Mouse (Mus musculus): ENCODE measurements around the gene Fam169b.
A peak's percentile ranks its signal among the peaks of the same experiment; 100 is the strongest.

Gene Fam169b

DNA sequence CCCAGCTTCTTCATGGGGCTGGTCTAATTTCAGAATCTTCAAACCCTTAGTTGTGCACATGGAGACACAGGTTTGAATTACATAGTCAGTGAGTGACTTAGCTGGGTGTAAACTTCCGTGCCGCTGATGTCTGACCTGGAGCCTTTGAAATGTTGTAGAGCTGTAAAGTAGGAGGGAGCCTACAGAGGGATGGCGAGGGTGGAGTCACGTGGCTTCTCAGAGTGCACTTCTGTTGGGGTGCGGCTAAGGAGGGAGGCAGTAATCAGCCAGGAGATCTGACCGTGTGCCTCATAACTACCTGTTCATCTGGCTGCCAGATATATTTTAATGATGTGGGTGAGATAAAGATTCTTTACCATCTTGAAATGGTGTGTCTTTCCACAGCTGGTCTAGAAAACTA is 49.4 kb downstream of the Fam169b start:
- DNase-seq, result no peak

DNA sequence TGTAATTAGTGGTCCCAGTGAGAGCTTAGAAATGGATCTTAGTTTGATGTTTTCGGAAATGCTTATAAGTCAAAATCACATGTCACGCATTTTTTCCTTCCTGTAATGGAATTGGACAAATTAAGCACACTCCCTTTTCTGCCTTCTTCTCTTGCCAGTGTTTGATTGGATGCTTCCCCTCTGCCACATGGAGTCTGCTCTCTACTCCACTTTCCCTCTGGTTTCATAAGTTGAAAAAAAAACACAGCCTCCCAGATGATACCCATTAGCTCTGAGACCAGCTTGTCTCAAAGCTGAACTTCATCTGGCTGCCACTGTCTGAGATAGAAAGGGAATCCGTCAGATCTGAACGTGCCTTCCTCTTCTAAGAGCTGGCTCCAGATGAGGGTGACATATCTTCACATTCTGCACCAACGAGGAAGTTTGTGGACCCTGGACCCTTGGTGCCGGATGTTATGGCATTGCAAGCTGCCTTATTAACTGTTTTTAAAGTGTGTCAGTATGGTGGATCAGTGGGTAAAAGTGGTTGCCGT is 52.6 kb downstream of the Fam169b start:
- no peak for DNase-seq

DNA sequence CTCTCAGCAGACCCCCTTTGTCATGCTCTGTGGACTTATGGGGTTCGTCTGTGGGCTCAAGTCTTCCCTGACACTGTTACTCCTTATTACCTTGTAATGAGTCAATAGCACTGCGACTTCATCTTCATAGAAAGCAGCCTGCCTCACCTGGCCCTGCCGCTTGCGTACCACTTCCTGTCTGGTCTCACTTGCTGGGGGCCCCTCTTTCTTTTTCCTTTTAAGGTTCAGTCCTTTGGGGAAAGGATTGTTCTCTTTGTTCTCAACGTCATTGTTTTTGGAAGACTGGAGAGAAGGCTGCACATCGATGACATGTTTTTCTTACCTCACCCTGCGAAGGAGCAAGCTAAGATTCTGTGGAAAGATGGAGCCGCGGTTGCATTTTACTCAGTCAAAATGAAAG is 55.4 kb downstream of the Fam169b start:
- DNase-seq, result no peak

DNA sequence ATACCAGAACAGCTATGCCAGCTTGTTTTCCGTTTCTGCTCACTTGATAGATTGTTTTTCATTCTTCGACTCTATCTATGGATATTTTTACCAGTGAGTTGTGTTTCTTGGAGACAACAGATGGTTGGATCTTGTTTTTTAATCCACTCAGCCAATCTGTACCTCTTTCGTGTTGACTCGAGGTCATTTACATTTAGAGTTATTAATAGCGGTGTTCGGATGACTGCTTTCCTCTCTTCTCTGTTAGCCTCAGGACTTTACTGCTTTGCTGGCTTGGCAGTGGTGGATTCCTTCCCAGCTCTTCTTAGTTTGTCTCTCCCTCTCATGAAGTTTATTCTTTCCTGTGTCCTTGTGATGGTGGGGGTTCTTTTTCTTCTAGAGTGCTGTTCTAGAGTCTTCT is 59.2 kb downstream of the Fam169b start:
- no peak for DNase-seq

DNA sequence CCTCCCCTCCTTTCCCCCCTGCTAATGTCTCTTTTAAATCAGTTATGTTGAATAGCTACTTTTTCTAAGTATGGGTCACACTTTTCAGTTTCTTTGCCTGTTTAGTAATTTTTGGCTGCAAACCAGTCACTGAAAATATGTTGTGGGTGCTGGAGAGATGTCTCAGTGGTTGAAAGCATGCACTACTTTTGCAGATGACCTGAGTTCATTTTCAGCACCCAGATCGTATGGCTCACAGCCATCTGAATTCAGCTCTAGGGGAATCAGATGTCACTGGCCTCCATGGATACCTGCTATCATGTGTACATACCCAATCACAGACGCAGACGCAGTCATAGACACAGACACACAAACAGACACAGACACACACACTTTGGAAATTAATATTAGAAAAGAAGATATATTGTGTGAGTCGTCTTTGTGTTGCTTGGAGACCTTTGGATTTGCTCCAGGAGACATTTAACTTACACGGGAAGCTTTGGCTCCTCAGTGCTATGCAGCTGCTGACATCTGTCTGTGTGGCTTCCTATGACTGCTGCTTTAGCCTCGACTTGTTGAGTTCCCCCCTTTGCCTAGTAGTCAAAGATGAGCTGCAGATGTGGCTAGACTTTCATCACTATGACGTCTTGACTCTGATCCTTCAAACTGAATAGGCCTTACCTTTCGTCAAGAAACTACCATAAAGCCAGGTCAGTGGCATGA is 63.6 kb downstream of the Fam169b start:
- no peak for DNase-seq

DNA sequence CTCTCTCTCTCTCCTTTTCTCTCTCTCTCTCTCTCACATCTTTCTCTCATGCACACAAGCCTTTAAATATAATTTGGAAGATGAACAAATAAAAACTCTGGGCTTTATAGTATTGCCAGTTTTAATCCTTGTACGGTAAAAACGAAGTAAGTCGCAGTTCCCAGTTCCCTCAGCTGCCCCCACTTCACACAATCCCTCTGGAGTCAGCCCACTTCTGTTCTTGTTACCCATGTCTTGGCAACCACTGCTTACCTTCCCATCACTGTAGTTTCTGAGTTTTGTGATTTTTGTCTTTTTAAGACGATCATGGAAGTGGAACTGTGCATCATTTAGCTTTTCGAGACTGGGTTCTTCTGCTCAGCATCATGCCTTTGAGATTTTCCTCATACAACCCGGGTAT is 65.0 kb downstream of the Fam169b start:
- no peak for DNase-seq

DNA sequence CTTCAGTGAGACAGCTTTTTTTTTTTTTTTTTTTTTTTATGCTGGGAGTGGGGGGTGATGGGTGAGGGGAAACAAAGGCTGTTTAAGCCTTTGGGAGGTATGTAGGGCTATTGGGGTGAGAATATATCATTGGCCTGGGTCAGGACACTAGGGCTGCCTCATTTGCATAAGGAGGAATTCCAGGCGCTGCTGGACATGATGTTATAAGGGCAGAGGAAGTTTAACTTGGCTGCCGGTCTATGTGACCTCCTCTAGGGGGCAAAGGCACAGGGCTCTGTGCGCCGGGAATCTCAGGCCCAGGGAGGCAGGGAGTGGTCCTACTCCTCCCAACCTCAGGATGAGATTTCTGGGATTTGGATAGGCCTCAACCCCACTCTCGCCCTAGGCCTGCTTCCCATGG is 70.9 kb downstream of the Fam169b start:
- DNase-seq, result no peak

DNA sequence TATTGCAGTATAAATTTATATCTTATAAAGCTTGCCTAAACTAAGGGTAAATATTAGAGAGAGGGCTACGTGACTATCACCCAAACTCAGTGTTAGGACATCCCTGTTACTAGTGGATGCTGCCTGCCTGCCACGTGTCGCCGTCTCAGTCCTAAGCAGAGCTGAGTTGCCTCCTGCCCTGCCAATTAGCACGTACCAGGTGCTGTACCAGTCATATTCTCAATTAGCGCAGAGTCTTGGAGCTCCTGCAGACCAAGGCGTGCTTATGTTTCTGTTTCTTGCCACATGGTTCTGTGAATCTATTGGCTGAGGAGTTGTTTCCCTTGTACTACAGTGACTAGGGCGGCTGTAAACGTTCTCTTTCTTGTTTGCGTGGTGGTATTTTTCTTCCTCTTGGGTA is 72.3 kb downstream of the Fam169b start:
- no peak for DNase-seq

DNA sequence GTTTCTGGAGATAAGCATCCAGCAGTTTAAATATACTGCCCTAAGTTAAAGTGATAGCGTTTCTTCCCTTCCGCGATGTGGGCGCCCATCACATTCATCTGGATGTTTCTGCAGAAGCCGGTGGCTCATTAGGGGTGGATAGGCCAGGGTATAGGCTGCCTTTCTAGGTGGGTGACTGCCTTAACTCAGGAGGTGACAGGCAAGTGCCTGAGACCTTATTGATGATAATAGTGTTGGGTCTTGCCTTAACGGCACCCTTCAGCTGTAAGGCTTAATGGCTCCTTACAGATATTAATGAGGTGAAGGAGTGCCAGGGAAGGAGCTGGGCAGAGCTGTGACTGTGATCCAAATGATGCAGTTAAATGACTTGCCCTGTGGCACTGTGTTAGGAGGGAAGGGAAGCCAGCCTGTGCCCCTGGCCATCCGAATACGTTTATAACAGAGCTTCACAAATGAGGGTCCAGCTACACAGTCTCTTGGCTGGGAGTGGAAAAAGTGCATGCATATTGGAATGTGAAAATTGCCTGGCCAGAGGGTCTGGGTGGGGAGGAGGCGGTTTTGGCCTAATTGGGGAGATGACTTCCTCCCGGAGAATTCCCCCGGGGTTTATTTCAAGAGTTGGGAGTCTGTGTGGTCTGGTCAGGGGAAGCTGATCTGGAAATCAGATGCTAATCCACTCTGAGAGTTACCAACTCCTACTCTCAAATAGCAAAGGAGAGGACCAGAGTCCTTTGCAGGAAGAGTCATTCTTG is 81.9 kb downstream of the Fam169b start:
- DNase-seq, result no peak

DNA sequence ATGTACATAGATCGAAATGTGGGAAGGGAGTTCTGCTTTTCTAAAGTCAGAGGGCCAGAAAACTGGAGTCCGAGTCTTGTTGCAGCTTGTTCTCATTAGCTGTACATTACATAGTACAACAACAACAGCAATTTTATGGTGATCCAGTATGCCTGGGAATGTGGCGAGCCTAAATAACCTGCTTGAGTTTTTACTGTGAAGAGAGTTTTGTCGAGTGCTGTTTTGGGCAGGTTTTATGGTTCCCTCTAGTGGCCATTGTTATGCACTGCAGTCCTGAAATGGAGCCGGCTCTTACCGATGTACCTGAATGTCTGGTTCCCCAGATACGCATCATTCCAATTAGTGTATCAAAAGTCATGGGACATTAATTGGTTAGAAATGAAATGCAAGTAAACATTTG is 83.8 kb downstream of the Fam169b start:
- DNase-seq, result peak; percentile 57 to 63

DNA sequence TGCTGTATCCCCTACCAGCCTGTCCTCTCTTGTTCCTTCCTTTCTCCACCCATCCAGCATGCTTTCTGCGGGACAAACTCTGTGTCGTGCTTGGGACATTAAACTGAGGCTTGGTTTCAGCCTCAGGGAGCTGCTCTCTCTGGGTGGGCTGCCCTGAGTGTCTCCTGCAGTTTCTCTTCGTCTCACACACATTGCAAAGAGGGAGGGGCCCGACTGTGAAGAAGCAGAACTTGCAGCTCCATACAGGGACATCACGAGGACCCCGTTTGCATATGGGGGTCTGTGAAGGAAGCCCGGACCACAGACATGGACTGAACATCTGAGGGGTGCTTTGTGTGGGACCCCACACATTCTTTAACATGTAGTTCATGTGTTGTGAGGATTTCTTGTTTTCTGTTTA is 89.0 kb downstream of the Fam169b start:
- DNase-seq, result no peak

DNA sequence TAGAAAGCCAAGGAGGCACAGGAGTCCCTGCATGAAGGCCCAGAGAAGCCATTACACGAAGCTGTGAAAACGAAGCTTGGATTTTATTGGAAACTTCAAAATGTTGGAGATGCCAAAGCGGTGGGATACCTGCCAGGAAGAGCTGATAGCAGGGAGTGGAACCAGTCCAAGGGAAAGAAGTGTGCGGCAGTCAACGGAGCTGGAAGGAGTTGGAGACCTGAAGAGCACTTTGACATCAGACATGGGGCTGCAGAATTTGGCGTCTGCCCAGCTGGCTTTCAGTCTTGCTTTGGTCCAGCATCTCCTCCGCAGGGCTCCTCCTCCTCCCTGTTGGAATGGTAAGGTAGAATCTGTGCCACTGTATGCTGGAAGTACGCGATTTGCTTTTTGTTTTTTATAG is 92.1 kb downstream of the Fam169b start:
- DNase-seq, result no peak

DNA sequence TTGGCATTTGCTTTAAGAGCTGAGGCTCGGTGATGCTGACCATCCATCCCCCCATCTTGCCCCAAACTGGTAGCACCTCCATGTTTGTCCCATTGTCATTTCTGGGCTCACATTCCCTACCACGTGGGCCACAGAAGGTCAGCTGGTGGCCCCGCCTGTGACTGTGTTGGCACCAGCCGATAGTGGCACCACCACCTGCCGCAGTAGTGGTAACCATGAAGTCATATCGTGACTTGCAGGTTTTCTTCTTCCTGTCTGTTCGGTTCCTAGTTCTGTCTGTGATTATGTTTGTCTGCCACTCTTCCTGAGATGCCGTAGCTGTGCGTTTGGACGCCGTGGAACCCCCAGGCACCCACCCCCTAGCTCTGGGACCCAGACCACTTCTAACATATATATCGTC is 95.3 kb downstream of the Fam169b start:
- no peak for DNase-seq

DNA sequence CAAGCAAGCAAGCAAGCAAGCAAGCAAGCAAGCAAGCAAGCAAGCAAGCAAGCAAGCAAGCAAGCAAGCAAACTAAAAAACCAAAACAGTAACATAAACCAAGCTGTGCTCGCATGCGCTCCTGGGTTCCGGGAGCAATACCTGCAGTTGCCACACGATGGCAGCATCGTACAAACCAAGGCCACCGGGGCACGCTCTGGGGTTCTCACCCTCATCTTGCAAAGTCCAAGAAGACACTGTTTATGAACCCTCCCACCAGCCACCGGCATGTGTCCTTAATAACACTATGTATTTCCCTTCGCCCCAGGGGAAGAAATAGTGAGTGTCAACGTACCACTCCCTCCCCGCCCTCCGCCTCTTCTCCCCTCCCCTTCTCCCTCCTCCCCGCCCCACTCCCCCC is 96.1 kb downstream of the Fam169b start:
- peak; percentile 80 for DNase-seq

DNA sequence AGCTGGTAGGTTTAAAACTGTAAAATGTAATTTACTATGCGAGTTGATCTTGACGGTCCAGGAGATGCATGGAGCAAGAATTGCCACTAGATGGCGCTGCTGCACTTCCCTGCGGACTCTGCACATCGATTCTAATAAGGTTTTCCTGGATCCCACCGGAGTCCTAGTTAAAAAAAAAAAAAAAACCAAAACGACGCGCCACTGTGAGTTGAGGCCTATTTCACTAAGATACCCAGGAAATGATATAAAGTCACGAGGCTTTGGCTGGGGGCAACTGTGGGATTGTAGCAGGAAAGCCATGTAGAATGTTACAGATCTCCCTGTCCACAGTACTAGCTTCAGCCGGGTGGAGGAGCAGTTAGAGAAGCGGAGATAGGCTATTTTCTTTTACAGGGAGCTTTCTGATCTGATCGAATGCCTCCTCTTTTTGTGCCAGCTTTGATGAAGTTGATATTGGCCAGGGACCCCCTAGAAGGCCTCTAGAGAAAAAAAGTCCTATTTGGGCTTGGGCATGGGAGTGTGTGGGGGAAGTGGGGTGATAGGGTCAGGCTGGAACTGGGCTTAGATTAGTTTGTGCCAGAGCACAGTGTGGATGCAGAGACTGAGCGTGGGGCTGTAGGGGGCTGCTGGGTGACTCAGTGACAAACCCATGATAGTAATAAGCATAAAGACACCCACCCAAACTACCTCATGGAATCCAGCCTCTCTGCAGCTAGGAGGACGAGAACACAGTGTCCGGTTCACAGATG is 100.6 kb downstream of the Fam169b start:
- DNase-seq, result peak; percentile 55 to 57

DNA sequence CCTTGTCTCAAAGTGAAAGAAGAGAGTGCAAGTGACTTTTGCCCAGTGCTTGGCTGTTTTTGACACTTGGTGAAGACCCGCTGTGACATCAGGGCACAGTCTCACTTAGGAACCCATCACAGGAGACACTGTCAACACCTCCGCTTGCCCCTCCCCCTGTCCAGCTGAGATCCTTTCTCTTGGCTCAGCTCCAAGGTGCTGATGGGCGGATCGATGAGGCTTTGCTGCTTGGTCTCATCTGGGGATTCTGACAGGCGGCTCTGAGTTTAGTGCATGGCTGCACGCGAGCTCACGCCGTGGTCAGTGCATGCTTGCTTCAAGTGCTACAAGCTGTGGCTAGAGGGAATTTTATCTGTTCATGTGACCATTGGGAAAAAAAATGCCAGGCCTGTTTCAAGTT is 108.5 kb downstream of the Fam169b start:
- no peak for DNase-seq

DNA sequence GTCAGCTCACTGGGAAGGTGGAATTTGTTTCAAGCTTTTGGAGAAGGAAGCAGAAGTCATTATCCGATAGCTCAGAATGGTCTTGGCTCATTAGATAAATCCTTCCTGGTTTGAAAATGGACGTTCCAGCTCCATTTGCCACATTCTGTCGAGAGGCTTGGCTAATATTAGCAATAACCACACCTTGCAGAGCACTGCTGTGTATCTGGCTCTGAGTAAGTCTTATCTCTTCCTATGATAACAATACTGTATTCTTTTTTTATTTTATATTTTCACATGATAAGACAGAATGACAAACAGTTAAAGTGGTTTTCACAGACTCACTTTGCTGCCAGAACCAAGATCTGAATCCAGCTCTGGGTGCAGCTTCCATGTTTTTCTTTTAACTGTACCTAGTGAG is 113.1 kb downstream of the Fam169b start:
- DNase-seq, result no peak

DNA sequence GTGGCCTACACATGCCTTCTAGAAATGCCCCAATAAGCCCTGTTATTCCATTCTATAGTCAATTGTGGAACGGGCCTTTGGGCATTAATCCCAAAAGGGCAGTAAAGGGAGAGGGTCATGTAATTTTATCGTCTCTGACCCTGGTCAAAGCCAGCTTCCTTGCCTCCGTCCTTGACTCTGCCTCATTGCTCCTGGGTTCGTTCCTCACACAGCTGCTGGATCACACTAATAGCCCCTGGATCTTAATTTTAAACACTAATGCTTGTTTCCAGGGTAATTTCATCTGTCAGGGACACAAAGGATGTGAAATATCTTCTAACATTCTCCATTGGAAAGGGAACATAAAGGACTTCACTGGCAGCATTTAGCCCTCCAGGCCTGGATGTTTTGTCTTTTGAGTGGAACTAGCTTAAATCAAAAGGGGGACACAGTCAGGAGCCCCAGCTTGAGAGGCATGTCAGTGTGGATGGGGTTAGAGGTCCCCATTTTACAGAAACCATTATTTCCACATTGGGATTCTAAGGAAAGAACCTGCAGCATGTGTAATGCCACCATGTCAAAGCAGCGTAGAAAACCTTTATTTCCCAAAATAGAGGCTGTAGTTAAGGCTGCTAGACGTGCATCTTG is 122.2 kb downstream of the Fam169b start:
- DNase-seq, result no peak

DNA sequence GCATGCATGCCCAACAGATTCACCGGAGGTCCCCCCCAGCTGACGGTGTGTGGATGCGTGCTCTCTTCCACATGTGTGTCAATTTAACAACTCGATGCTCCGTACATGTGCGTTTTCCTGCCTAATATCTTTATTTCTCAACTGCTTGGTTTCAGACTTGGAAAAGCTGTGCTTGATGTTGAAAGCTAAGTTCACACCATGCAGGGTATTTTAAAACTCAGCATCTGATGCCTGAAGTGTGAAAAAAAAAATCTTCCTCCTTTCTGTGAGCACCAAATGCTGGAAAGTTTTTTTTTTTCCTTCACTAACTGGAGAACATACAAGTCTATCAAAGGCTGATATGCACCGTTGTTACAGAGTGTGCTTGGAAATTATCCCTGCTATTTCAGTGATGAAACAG is 126.9 kb downstream of the Fam169b start:
- DNase-seq, result no peak

DNA sequence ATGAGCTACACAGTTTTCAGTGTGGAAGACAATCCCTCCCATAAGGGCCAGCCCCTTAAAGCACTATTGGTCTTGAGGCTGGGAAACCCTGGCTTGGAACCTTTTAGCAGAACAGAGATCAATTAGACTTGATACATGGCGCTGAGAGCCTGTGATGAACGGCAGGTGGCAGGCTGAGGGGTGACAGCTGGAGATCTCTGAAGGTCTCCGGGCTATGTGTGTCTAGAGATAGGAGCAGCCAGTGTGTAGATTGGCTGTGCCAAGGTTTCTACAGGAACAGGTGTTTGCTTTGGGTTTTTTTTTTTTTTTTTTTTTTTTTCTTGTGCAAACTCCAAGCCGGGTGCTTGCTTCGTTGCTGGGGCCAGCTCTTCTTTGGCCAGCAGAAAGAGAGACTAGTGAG is 135.0 kb downstream of the Fam169b start:
- DNase-seq, result no peak

Data from B cell, adult 2 months (primary cell).